Mouse (Mus musculus) brain, embryonic 14.5 days (tissue): ENCODE measurements at regions not wholly inside any gene's neighbourhood (a gene's known extent, or its start where the extent isn't known, plus 50 kb on each side); places are given as distances from the start of the nearest gene placed in this dataset.

ENCODE experiments used
- CTCF ChIP-seq: fragments of 200-500 bp; IDR thresholded peaks from 2 replicates; pipeline ENCODE4 v1.5.1; 2012; ENCODE audit warnings: inconsistent platforms, mild to moderate bottlenecking, moderate library complexity, borderline replicate concordance; ENCODE audit not compliant: insufficient read depth, insufficient read length; ENCODE audit errors: extremely low read depth
- POLR2A ChIP-seq: fragments of 200-500 bp; IDR thresholded peaks from 2 replicates; pipeline ENCODE4 v1.6.1; 2012; ENCODE audit warnings: mild to moderate bottlenecking, inconsistent platforms, borderline replicate concordance; ENCODE audit not compliant: poor library complexity, insufficient read depth, insufficient read length, severe bottlenecking; ENCODE audit errors: extremely low read depth

DNA sequence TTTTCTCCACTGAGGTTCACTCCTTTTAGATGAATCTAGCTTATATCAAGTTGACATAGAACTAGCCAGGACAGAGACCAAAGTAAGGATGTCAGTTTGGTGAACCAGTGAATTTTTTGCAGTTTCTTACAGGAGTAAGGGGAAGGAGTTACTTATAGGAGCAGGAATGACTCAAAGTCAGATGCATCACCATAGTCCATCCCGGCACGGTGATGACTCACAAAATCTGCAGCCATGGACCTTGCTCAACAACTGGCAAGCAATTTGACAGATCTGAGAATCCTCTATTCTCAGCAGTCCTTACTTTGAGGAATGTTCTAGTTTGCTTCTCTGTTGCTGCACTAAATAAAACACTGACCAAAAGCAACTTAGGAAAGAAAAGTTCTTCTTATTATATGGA, 341.7 kb upstream of the Castor2 start:
- no peak for TF ChIP-seq CTCF
- no peak for TF ChIP-seq POLR2A
